Mouse (Mus musculus) splenic B cell, adult 2 months (primary cell): Measurements from ENCODE around the gene Usp43.

ENCODE experiments used
- DNase-seq: peaks from one replicate; pipeline ENCODE4 v3.0.0-alpha.2; 2011; ENCODE audit warnings: low read depth, low spot score
- H3K27me3 ChIP-seq: 2 replicates; pipeline ENCODE4 v1.6.1; 2012; ENCODE audit warnings: mild to moderate bottlenecking, low read length, moderate library complexity, mixed read lengths; ENCODE audit not compliant: control insufficient read depth, poor library complexity, insufficient read depth, severe bottlenecking
- H3K36me3 ChIP-seq: 2 replicates; pipeline ENCODE4 v1.6.1; 2012; ENCODE audit warnings: mild to moderate bottlenecking, low read length, moderate library complexity, mixed read lengths; ENCODE audit not compliant: control insufficient read depth, poor library complexity, insufficient read depth, severe bottlenecking

Gene Usp43

DNA sequence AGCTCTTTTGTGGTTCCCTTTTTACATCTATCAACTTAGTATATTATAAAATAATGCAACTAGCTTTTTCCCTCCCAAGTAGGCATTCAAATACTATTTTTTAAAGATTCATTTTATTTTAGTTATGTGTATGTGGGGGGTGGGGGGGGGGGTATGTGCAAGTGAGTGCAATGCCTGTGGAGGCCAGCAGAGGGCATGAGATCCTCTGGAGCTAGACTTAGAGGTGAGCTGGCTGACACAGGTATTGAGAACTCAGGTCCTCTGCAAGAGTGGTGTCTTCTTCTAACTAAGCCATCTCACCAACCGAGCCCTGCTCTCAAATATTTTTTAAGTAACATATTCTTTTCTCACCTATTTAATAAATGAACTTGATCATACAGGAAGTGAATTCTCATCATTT, 116.4 kb downstream of the Usp43 start:
- peak; percentile 4 for DNase-seq
- no peaks in the 10 kb centered on the region for H3K36me3 ChIP-seq

More for the DNA sequence above, 116.4 kb downstream of the Usp43 start:
- H3K27me3 ChIP-seq, result no peaks in the 10 kb centered on the region
